In the genomic region with DNA sequence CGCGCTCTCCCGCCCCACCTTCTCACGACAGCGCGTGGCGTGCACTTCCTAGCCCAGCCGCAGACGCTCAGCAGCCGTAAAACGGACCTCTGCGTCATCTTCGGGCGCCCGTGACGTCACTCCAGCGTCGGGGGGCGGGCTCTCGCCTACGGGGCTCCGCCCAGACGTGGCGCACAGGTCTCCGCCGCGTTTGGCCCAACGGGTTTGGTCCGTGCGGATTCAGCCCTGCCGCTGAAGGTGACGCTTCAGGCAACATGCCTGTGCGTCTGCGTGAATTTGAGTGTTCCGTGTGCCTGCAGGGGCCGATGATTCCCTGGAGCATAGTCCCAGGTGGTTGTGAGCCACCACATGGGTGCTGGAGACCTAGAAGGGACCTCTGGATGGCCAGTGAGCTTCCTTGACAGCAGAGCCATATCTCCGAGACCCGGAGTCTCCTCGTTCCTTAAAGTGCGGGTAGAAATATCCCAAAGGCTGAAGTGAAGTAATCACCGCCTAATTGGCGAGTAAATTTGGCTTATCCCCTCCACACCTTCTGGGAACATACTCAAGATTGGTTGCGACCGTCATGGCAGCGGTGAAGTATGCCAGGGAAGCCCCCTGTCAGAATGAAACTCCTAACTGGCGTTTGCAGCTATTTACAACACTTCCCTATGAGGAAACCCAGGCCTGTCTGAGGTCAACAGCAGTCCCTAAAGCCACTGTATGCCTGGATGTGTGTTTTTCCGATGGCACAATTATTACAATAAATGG, we compare ENCODE assay signal across 8 mouse cellular contexts. TPM values are rescaled to one million over a fixed set of nuclear protein-coding genes. Genes with fewer than 3 reads are reported as not detected.
DNase-seq lines count a peak whose midpoint lies in the region; ATAC-seq lines count a peak whose summit lies in the region.

A gene (minus strand): TSS at position 110 of the 750 bp plus-strand sequence.

- peak; percentile 95 to 99 for DNase-seq in adrenal gland, adult (ENCODE audit: inconsistent age in 2 of 2, low spot score in 1 of 2)
- DNase-seq in embryo, embryonic 10.5 days (ENCODE audit: low spot score): peak; percentile 97
- peak; percentile 96 for DNase-seq in gastrocnemius, postnatal 14 days
- peak; percentile 93 to 97 for DNase-seq in left cerebral cortex, postnatal 10 days (ENCODE audit: extremely low spot score in 1 of 2, low spot score in 2 of 2)
- DNase-seq in right cerebral cortex, postnatal 25 days: peak; percentile 96
- peak; percentile 93 to 99 for DNase-seq in urinary bladder, postnatal 4 days (ENCODE audit: low spot score in 2 of 2)

- peak; percentile 92 for ATAC-seq in inflammation-experienced regulatory T-cells, adult 6 months
- peak; percentile 92 for ATAC-seq in megakaryocyte-erythroid progenitor cell, adult 5-6 weeks (replicated peaks; ENCODE audit: low FRiP score, low TSS enrichment, poor library complexity, severe bottlenecking)

- intact Hi-C loops in gastrocnemius, postnatal 14 days (cut with DNase I; ENCODE audit: low total_unique reads): no loop called here
- intact Hi-C loops in left cerebral cortex, postnatal 10 days (cut with DNase I): no loop called here

RNA-seq across cellular contexts. Expression of the gene that starts here (rescaled TPM):
- 1 to 10 TPM; 7.9 to 8.4 TPM for total RNA-seq in gastrocnemius, postnatal 14 days (2021)
- polyA plus RNA-seq in inflammation-experienced regulatory T-cells, adult 6 months (2017; shearing (Covaris generic)): 10 to 100 TPM; 12.1 to 19.8 (median 13.9) TPM
- 10 to 100 TPM; 18.5 to 21.0 TPM for total RNA-seq in left cerebral cortex, postnatal 10 days (2021)
- total RNA-seq in megakaryocyte-erythroid progenitor cell, adult 5-6 weeks (2014; fragmentation: Nextera tagmentation): 41.1 and 55.8 TPM in 2 replicates
- total RNA-seq in megakaryocyte-erythroid progenitor cell, adult 5-6 weeks (2017): 21.4 and 41.4 TPM in 2 replicates

Comparison
In these comparisons a context has a peak if more than half of its experiments do, and no peak if none do; other contexts are left out.
1. Peak in every context shown above with its lines: DNase-seq and ATAC-seq.